Mouse (Mus musculus) embryonic stem cell, embryonic (primary cell): Measurements from ENCODE around the gene Rab5if.

ENCODE experiments used
- CTCF ChIA-PET, 4 experiments: fragments of 300-600 bp in 2 of 4; fragments of 350-600 bp in 2 of 4; sonication (Branson Sonifier 250); formaldehyde crosslinking; loops; one replicate each; lab custom pipeline; 2022; ENCODE audit warnings: inconsistent platforms in 2 of 4; lab: Charles Lee
- POLR2A ChIA-PET, 4 experiments: fragments of 300-600 bp in 2 of 4; fragments of 350-600 bp in 2 of 4; sonication (Branson Sonifier 250); formaldehyde crosslinking; loops; one replicate each; lab custom pipeline; 2022; ENCODE audit warnings: antibody characterized with exemption in 4 of 4, inconsistent platforms in 1 of 4; lab: Charles Lee

Rab5if gene

GRCm38 (mm10) chr2:156923057-156923456 lies 60.1 kb downstream of the Rab5if start:
- ChIA-PET CTCF (no interaction called here), POLR2A (no interaction called here)
